Mouse (Mus musculus): ENCODE results near the gene Elk3. TPM values are rescaled to one million over a fixed set of nuclear protein-coding genes. Genes with fewer than 3 reads are reported as not detected.

Gene Elk3
- total RNA-seq, 1 experiment from 2014 or later = 46.4 TPM

- ATAC-seq (replicated peaks; ENCODE audit: insufficient number of reproducible peaks, low FRiP score, low TSS enrichment, poor library complexity, severe bottlenecking) = no peak
These were observed 35.5 kb downstream of the Elk3 start for GRCm38 (mm10) chr10:93275212-93276136.

GRCm38 (mm10) chr10:93274277-93274696, 36.6 kb downstream of the Elk3 start:
- ATAC-seq (replicated peaks; ENCODE audit: insufficient number of reproducible peaks, low FRiP score, low TSS enrichment, poor library complexity, severe bottlenecking) = no peak

- no peak; the same call in 1 of the 2 replicates for ATAC-seq (replicated peaks; ENCODE audit: insufficient number of reproducible peaks, low FRiP score, low TSS enrichment, poor library complexity, severe bottlenecking)
These were observed 37.7 kb downstream of the Elk3 start for GRCm38 (mm10) chr10:93272986-93273982.

GRCm38 (mm10) chr10:93271831-93272230, 39.1 kb downstream of the Elk3 start:
- no peak for ATAC-seq (replicated peaks; ENCODE audit: insufficient number of reproducible peaks, low FRiP score, low TSS enrichment, poor library complexity, severe bottlenecking)

GRCm38 (mm10) chr10:93270889-93271460, 40.0 kb downstream of the Elk3 start:
- ATAC-seq (replicated peaks; ENCODE audit: insufficient number of reproducible peaks, low FRiP score, low TSS enrichment, poor library complexity, severe bottlenecking) = no peak

- ATAC-seq (replicated peaks; ENCODE audit: insufficient number of reproducible peaks, low FRiP score, low TSS enrichment, poor library complexity, severe bottlenecking) = no peak
These were observed 41.2 kb downstream of the Elk3 start for GRCm38 (mm10) chr10:93269744-93270143.

GRCm38 (mm10) chr10:93268339-93268738, 42.6 kb downstream of the Elk3 start:
- peak; percentile 78 for ATAC-seq (replicated peaks; ENCODE audit: insufficient number of reproducible peaks, low FRiP score, low TSS enrichment, poor library complexity, severe bottlenecking)

GRCm38 (mm10) chr10:93267509-93267908, 43.4 kb downstream of the Elk3 start:
- ATAC-seq (replicated peaks; ENCODE audit: insufficient number of reproducible peaks, low FRiP score, low TSS enrichment, poor library complexity, severe bottlenecking) = no peak

GRCm38 (mm10) chr10:93266521-93266920, 44.4 kb downstream of the Elk3 start:
- no peak for ATAC-seq (replicated peaks; ENCODE audit: insufficient number of reproducible peaks, low FRiP score, low TSS enrichment, poor library complexity, severe bottlenecking)

GRCm38 (mm10) chr10:93265833-93266232, 45.1 kb downstream of the Elk3 start:
- no peak for ATAC-seq (replicated peaks; ENCODE audit: insufficient number of reproducible peaks, low FRiP score, low TSS enrichment, poor library complexity, severe bottlenecking)

GRCm38 (mm10) chr10:93264001-93264400, 46.9 kb downstream of the Elk3 start:
- no peak for ATAC-seq (replicated peaks; ENCODE audit: insufficient number of reproducible peaks, low FRiP score, low TSS enrichment, poor library complexity, severe bottlenecking)

GRCm38 (mm10) chr10:93263431-93263830, 47.5 kb downstream of the Elk3 start:
- ATAC-seq (replicated peaks; ENCODE audit: insufficient number of reproducible peaks, low FRiP score, low TSS enrichment, poor library complexity, severe bottlenecking) = no peak

- peak; percentile 50 for ATAC-seq (replicated peaks; ENCODE audit: insufficient number of reproducible peaks, low FRiP score, low TSS enrichment, poor library complexity, severe bottlenecking)
These were observed 48.9 kb downstream of the Elk3 start for GRCm38 (mm10) chr10:93261981-93262499.

GRCm38 (mm10) chr10:93261132-93261980, 49.6 kb downstream of the Elk3 start:
- ATAC-seq (replicated peaks; ENCODE audit: insufficient number of reproducible peaks, low FRiP score, low TSS enrichment, poor library complexity, severe bottlenecking) = peak; percentile 76

GRCm38 (mm10) chr10:93259826-93260225, 51.1 kb downstream of the Elk3 start:
- ATAC-seq (replicated peaks; ENCODE audit: insufficient number of reproducible peaks, low FRiP score, low TSS enrichment, poor library complexity, severe bottlenecking) = no peak

GRCm38 (mm10) chr10:93255294-93255693, 55.6 kb downstream of the Elk3 start:
- ATAC-seq (replicated peaks; ENCODE audit: insufficient number of reproducible peaks, low FRiP score, low TSS enrichment, poor library complexity, severe bottlenecking) = no peak

- ATAC-seq (replicated peaks; ENCODE audit: insufficient number of reproducible peaks, low FRiP score, low TSS enrichment, poor library complexity, severe bottlenecking) = no peak
These were observed 57.8 kb downstream of the Elk3 start for GRCm38 (mm10) chr10:93253156-93253555.

GRCm38 (mm10) chr10:93252661-93253060, 58.3 kb downstream of the Elk3 start:
- no peak for ATAC-seq (replicated peaks; ENCODE audit: insufficient number of reproducible peaks, low FRiP score, low TSS enrichment, poor library complexity, severe bottlenecking)
